Mouse (Mus musculus) testis, postnatal 10 days (tissue): ENCODE results near the gene Cryzl1.

Experiments
- DNase-seq: peaks from one replicate; pipeline ENCODE4 v3.0.0; 2021; ENCODE audit warnings: low spot score

Gene Cryzl1

GRCm38 (mm10) chr16:91740184-91740917 is 11.6 kb upstream of the Cryzl1 start:
- no peak for DNase-seq

DNA sequence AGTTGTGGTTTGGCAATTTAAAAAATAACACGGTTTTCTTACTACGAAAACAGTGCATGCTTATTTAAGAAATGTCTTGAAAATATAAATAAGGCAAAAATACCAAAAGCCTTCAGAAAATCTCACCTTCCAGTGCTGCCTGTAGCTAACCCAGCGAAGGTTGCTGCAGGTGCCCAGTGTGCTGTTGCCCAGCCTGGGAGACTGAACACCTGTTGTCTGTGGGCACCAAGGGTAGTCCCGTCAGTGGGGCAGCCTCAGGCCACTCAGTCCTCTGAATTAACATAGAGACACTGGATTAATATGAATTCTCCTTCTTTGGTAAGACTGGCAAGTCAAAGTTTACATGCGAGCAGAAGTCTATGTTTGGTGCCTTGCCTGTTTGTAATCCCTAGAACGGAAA is 9.7 kb upstream of the Cryzl1 start:
- DNase-seq = no peak

GRCm38 (mm10) chr16:91736046-91736816 is 7.5 kb upstream of the Cryzl1 start:
- DNase-seq = no peak

GRCm38 (mm10) chr16:91734771-91735170 is 6.0 kb upstream of the Cryzl1 start:
- DNase-seq = no peak

DNA sequence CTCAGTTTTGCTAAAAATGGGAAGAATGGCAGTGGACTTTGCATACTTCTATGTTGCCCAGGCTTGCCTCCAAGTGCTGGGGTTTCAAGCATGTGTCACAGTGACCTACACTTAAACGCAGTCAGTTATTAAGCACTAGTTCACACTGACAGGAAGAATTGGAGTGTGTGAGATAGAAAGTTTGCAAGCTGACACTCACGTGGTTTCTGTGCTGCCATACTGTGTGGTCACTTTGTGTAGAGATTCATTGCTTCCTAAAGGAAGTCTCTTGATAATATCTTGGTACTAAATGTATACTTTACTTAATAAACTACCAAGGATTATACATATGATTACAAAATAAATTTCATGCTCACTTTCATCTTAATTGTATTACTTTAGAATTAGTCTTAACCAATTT is 4.0 kb upstream of the Cryzl1 start:
- DNase-seq = no peak

GRCm38 (mm10) chr16:91730446-91730845 is 1.7 kb upstream of the Cryzl1 start:
- no peak for DNase-seq

DNA sequence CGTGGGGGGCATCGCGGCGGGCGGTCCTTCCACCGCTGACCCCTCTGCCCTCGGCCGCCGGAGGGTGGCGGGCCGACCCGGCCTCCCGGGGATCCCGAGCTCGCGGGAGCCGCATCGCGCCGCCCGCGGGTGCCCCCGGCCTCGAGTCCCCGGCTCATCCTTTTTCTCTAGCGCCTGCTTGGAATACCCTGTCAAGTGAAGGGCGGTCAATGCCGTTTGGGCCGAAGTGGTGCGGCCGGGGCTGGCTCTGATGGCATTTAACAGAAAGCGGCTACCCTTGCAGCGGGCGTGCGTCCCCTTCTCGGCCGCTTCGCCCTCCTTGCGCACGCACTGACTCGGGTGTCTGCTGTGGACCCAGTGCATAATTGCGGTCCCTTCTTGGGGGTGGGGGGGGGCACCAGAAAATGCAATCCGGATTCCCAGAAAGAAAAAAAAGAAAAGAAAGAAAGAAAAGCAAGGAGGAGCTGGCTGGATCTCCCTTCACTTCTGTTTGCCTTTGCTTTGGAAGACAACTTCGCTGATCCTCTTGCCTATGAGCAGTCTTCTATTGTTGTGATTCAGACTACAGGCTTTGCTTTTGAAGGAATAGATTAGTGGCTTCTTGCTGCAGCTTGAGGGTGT is 1.2 kb upstream of the Cryzl1 start:
- DNase-seq = peak; percentile 71

GRCm38 (mm10) chr16:91729066-91729482 is 299 bp upstream of the Cryzl1 start, which contains the start of gene Itsn1:
Gene Itsn1, plus strand, starts transcription at chr16:91729281.
- DNase-seq = peak; percentile 99

- no peak for DNase-seq
These were observed 1.3 kb downstream of the Cryzl1 start for GRCm38 (mm10) chr16:91727433-91727832.

DNA sequence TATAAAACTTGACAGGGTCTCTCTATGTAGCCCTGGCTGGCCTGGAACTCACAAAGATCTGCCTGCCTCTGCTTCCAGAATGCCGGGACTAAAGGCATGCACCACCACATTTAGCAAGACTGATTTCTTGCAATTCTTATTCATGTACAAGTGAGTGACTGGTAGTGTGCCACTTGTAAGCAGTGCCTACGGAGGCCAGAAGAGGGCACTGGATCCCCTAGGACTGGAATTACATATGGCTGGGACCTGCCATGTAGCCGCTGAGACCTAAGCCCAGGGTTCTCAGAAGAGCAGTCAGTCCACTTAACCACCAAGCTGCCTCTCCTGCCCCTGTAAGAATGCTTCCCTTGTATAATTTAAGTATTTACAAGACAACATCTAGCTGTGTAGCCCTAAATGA is 4.5 kb downstream of the Cryzl1 start:
- DNase-seq = peak; percentile 74

DNA sequence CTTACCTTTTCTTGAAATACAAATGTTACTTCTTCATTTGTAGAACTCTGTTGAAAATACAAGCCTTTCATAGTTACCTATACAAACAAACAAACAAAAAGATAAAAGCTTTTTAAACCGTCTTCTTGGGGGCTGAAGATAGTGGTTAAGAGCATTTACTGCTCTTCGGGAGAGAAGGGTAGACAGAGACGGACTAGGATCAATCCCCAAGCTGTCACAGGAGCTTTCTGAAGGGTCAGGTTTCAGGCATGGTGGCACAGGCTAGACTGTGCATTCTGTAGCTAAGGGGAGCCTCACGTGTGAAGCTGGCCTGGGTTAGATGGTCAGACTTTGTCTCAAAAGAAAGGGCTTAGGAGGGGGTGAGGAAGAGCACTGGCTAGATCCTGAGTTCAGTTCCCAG is 11.4 kb downstream of the Cryzl1 start:
- no peak for DNase-seq

- no peak for DNase-seq
These were observed 11.8 kb downstream of the Cryzl1 start for GRCm38 (mm10) chr16:91716927-91717349.

- DNase-seq = no peak
These were observed 18.5 kb downstream of the Cryzl1 start for GRCm38 (mm10) chr16:91710241-91710640.

DNA sequence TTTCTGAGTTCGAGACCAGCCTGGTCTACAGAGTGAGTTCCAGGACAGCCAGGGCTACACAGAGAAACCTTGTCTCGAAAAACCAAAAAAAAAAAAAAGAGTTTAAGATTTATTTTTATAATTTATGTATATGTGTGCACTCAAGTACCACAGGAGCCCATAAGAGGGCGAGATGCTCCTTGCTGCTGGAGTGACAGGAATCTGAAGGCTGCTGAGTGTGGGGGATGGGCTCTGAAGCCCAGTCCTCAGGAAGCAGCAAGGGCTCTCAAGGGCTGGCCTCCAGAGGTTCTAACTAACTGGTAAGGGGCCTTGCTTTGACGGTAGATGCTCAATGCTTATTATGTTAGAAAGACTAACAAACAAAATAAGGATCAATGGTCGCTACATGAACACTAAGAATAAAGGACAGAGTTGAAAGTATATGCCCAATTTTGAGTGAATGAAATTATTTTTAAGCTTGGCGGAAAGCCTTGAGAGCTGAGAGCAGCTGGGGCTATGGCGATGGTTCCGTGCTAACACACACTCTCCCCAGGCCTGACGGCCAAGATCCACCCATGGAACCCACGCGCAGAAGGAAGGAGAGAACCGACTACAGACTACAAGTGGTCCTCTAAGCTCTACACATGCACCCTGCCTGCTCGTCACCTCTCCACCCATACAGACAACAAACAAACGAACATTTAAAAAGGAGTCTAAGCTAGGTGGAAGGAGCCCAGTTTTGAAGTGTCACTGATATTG is 24.0 kb downstream of the Cryzl1 start:
- DNase-seq = no peak

DNA sequence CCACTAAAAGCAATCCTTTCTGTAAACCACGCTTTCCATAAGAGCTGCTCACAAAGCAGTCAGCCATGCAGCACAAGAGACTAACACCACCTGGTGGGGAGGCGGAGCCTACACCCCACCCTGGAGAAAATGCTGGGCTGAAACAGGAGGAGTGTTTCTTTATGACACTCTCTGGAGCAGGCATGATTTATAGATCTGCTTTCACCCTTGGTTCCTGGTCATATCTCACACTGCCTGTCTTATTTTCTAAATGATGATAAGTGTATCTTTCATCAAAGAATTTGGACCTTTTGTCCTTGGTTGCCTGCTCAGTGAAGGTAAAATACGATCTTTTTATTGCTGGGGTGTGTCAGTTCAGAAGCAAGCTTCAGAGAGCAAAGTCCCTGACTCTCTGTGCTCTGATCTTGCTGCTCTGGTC is 26.0 kb downstream of the Cryzl1 start:
- no peak for DNase-seq

DNA sequence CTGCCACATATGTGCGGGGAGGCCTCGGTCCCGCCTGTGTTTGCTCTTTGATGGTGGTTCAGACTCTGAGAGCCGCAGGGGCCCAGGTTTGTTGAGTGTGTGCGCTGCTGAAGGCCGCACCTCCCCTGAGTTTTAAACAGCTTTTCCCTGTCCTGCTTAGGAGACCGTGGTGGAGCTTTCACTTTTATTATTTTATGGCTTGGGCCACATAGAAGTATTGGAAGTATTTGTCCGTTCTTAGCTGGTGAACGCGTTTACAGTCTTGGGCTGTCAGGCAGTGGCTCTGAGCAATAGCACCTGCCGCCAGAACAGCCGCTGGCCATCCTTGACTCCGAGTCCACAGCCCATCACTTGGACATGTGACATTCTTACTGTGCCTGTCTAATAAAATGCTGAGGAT is 26.9 kb downstream of the Cryzl1 start:
- no peak for DNase-seq

DNA sequence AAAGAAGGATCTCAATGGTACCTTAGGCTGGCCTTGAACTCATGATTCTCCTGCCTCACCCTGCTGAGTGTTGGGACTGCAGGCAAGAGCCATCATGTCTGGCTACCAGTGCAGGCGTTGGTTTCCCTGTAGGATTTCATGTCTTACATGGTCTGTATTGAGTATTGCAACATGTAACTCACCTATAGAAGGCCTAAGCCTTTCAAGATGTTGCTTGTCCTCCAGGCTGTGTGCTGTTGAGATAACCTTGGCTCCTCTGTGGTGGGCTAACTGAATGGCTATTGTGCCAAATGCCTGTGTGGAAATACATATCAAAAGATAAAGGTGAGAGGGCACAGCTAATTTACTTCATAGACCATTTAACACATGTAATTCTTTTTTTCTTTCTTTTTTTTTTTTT is 29.8 kb downstream of the Cryzl1 start:
- no peak for DNase-seq

GRCm38 (mm10) chr16:91695108-91695755 is 33.5 kb downstream of the Cryzl1 start:
- no peak for DNase-seq

DNA sequence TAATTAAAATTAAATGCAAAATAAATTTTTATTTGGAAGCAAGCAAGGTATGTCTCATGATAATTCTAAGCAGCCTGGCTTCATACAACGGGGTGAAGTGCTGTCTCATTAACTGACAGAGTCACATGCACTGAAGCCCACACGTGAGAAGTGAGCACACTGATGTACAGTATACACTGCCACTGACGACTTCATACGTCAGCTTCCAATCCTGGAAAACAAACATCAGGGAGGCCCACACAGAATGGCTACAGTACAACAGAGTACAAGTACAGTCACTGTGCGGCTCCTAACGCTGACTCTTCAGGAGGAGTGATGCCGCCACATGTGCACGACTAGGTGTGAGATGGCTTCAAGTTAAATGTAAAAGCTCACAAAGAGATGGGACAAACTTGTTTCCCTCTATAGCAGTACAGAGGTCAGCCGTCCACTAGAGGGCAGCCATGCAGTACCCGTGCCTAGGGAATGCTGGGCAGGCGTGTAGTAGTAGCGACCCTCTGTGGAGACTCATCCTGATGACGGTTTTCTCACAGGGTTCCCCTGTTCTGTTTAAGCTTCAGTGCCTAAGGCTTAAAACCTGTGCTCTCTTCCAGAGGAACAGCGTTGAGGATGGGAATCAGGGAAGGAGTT is 34.2 kb downstream of the Cryzl1 start:
- DNase-seq = peak; percentile 88

DNA sequence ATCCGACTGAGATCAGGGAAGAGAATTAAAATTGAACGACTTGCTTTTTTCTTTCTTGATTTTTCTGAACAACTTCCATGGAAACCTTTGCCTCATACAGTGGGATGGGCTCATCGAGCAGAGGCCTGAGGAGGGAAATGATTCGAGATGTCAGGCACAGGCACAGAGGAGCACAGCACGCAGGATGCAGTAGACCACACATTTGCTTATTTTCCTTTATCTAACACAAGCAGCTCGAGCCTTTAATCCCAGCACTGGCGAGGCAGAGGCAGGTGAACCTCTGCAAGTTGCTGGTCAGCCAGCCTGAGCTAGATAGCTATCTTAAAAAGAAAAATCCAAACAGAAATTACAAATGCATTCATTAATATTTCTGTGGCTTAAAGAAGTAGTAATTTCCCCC is 39.0 kb downstream of the Cryzl1 start:
- DNase-seq = no peak

GRCm38 (mm10) chr16:91688619-91689334 is 40.0 kb downstream of the Cryzl1 start, which contains the start of gene Donson:
Gene Donson, minus strand, starts transcription at chr16:91688770.
- peak; percentile 98 for DNase-seq
